Mouse (Mus musculus) hindbrain, embryonic 10.5 days (tissue): ENCODE measurements around the gene Ints13. TPM values are rescaled to one million over a fixed set of nuclear protein-coding genes. Genes with fewer than 3 reads are reported as not detected.
A peak's percentile ranks its signal among the peaks of the same experiment; 100 is the strongest.

Experiments
- DNase-seq: peaks from one replicate; pipeline ENCODE4 v3.0.0-alpha.2; 2017; ENCODE audit warnings: low spot score
- H3K27ac ChIP-seq: fragments of 300-500 bp; sonication (generic); 2 replicates; pipeline ENCODE4 v1.5.1; 2016; ENCODE audit warnings: mild to moderate bottlenecking, moderate library complexity
- H3K27me3 ChIP-seq: fragments of 300-500 bp; sonication (generic); 2 replicates; pipeline ENCODE4 v1.6.1; 2016; ENCODE audit warnings: mild to moderate bottlenecking; ENCODE audit not compliant: poor library complexity, insufficient read depth, severe bottlenecking
- H3K36me3 ChIP-seq: fragments of 300-500 bp; sonication (generic); 2 replicates; pipeline ENCODE4 v1.6.1; 2016; ENCODE audit warnings: mild to moderate bottlenecking, moderate library complexity
- H3K4me1 ChIP-seq: fragments of 300-500 bp; sonication (generic); replicated peaks from 2 replicates; pipeline ENCODE4 v1.6.1; 2016; ENCODE audit warnings: mild to moderate bottlenecking
- H3K4me3 ChIP-seq: fragments of 300-500 bp; sonication (generic); 2 replicates; pipeline ENCODE4 v1.5.1; 2016; ENCODE audit warnings: mild to moderate bottlenecking, moderate library complexity
- H3K9me3 ChIP-seq: fragments of 300-500 bp; sonication (generic); 2 replicates; pipeline ENCODE4 v1.6.1; 2016; ENCODE audit warnings: mild to moderate bottlenecking, moderate library complexity
- WGBS: fragments of 180-500 bp; shearing (Covaris S2); methylation state at CpG from one replicate; pipeline ENCODE4 v1.1.7; 2016; 5-methylcytosine and 5-hydroxymethylcytosine counted together
- polyA plus RNA-seq: library from polyadenylated mRNA; unstranded; fragments of >200 nt; fragmentation: Nextera tagmentation; extraction: Ambion mirVana; gene quantifications from 2 replicates; pipeline ENCODE4 v1.2.1, GENCODE M21; 2016

Gene Ints13
- 71.8 and 86.4 TPM in 2 replicates for polyA plus RNA-seq

- Histone ChIP-seq H3K4me1 (peaks cover 41% of the 10 kb centered on the region), H3K9me3 (no peaks in the 10 kb centered on the region), H3K4me3 (peak within 1 kb of the TSS; percentile 95), H3K36me3 (0 out of 2 replicates have a peak, but pooled peaks cover 13% of the 10 kb centered on the region), H3K27ac (peak within 1 kb of the TSS; percentile 98), H3K27me3 (no peaks in the 10 kb centered on the region)
- DNase-seq: peak; percentile 96
- under 1% methylated on average over 77 of the region's 77 CpGs for WGBS
Observed at GRCm38 (mm10) chr6:146577310-146578109, at the start of gene Ints13. Gene Ints13, minus strand, starts transcription at chr6:146577835.

GRCm38 (mm10) chr6:146616670-146617069, 39.0 kb upstream of the Ints13 start:
- Histone ChIP-seq H3K27ac (no peak overlapping the region), H3K4me3 (no peak overlapping the region), H3K9me3 (no peaks in the 10 kb centered on the region), H3K36me3 (peaks cover 89% of the 10 kb centered on the region), H3K4me1 (no peaks in the 10 kb centered on the region), H3K27me3 (no peaks in the 10 kb centered on the region)
- 87% methylated on average over 2 of the region's 2 CpGs for WGBS
- no peak for DNase-seq

GRCm38 (mm10) chr6:146615891-146616290, 38.3 kb upstream of the Ints13 start:
- Histone ChIP-seq H3K4me1 (no peaks in the 10 kb centered on the region), H3K27me3 (no peaks in the 10 kb centered on the region), H3K27ac (no peak overlapping the region), H3K36me3 (peaks cover 86% of the 10 kb centered on the region), H3K4me3 (no peak overlapping the region), H3K9me3 (no peaks in the 10 kb centered on the region)
- WGBS: 95% methylated on average over 8 of the region's 8 CpGs
- DNase-seq: no peak

- Histone ChIP-seq H3K27ac (no peak overlapping the region), H3K36me3 (peaks cover 91% of the 10 kb centered on the region), H3K9me3 (no peaks in the 10 kb centered on the region), H3K27me3 (no peaks in the 10 kb centered on the region), H3K4me1 (no peaks in the 10 kb centered on the region), H3K4me3 (no peak overlapping the region)
- no peak for DNase-seq
- WGBS: 94% methylated on average over 5 of the region's 5 CpGs
Observed at GRCm38 (mm10) chr6:146614541-146614940, 36.9 kb upstream of the Ints13 start.

GRCm38 (mm10) chr6:146613907-146614306, 36.3 kb upstream of the Ints13 start:
- 92% methylated on average over 5 of the region's 5 CpGs for WGBS
- H3K27me3 ChIP-seq: no peaks in the 10 kb centered on the region
- no peaks in the 10 kb centered on the region for H3K9me3 ChIP-seq
- peaks cover 93% of the 10 kb centered on the region for H3K36me3 ChIP-seq
- DNase-seq: no peak
- H3K27ac ChIP-seq: no peak overlapping the region
- H3K4me3 ChIP-seq: no peak overlapping the region
- H3K4me1 ChIP-seq: no peaks in the 10 kb centered on the region

GRCm38 (mm10) chr6:146612736-146613135, 35.1 kb upstream of the Ints13 start:
- no peaks in the 10 kb centered on the region for H3K4me1 ChIP-seq
- no peaks in the 10 kb centered on the region for H3K27me3 ChIP-seq
- WGBS: 87% methylated on average over 5 of the region's 5 CpGs
- H3K4me3 ChIP-seq: no peak overlapping the region
- H3K9me3 ChIP-seq: no peaks in the 10 kb centered on the region
- no peak for DNase-seq
- H3K27ac ChIP-seq: no peak overlapping the region
- H3K36me3 ChIP-seq: peaks cover 93% of the 10 kb centered on the region

GRCm38 (mm10) chr6:146611897-146612296, 34.3 kb upstream of the Ints13 start:
- Histone ChIP-seq H3K27me3 (no peaks in the 10 kb centered on the region), H3K4me1 (no peaks in the 10 kb centered on the region), H3K4me3 (no peak overlapping the region), H3K36me3 (peaks cover 93% of the 10 kb centered on the region), H3K27ac (no peak overlapping the region), H3K9me3 (no peaks in the 10 kb centered on the region)
- DNase-seq: no peak
- 90% methylated on average over 7 of the region's 7 CpGs for WGBS

GRCm38 (mm10) chr6:146611385-146611784, 33.8 kb upstream of the Ints13 start:
- 91% methylated on average over 6 of the region's 6 CpGs for WGBS

GRCm38 (mm10) chr6:146603651-146604050, 26.0 kb upstream of the Ints13 start:
- no peaks in the 10 kb centered on the region for H3K4me1 ChIP-seq
- H3K4me3 ChIP-seq: no peak overlapping the region
- no peaks in the 10 kb centered on the region for H3K9me3 ChIP-seq
- no peaks in the 10 kb centered on the region for H3K27me3 ChIP-seq
- no peak overlapping the region for H3K27ac ChIP-seq
- peaks cover 98% of the 10 kb centered on the region for H3K36me3 ChIP-seq
- no peak for DNase-seq
- 89% methylated on average over 10 of the region's 10 CpGs for whole genome bisulfite sequencing

More at GRCm38 (mm10) chr6:146611385-146611784, 33.8 kb upstream of the Ints13 start:
- H3K4me3 ChIP-seq: no peak overlapping the region
- peaks cover 93% of the 10 kb centered on the region for H3K36me3 ChIP-seq
- no peaks in the 10 kb centered on the region for H3K4me1 ChIP-seq
- no peaks in the 10 kb centered on the region for H3K9me3 ChIP-seq
- no peak for DNase-seq
- no peak overlapping the region for H3K27ac ChIP-seq
- H3K27me3 ChIP-seq: no peaks in the 10 kb centered on the region

GRCm38 (mm10) chr6:146602601-146603000, 25.0 kb upstream of the Ints13 start:
- Histone ChIP-seq H3K27ac (no peak overlapping the region), H3K4me3 (no peak overlapping the region), H3K9me3 (no peaks in the 10 kb centered on the region), H3K4me1 (no peaks in the 10 kb centered on the region), H3K27me3 (no peaks in the 10 kb centered on the region), H3K36me3 (peaks cover 98% of the 10 kb centered on the region)
- DNase-seq: no peak
- WGBS: 91% methylated on average over 4 of the region's 4 CpGs

GRCm38 (mm10) chr6:146585134-146585533, 7.5 kb upstream of the Ints13 start:
- H3K36me3 ChIP-seq: peaks cover 53% of the 10 kb centered on the region
- H3K27ac ChIP-seq: no peak overlapping the region
- WGBS: 94% methylated on average over 5 of the region's 5 CpGs

GRCm38 (mm10) chr6:146583366-146584046, 5.9 kb upstream of the Ints13 start:
- Histone ChIP-seq H3K36me3 (peaks cover 36% of the 10 kb centered on the region), H3K9me3 (no peaks in the 10 kb centered on the region), H3K4me3 (no peak overlapping the region), H3K4me1 (peaks cover 17% of the 10 kb centered on the region), H3K27ac (no peak overlapping the region), H3K27me3 (no peaks in the 10 kb centered on the region)
- WGBS: 90% methylated on average over 2 of the region's 2 CpGs
- no peak for DNase-seq

More at GRCm38 (mm10) chr6:146585134-146585533, 7.5 kb upstream of the Ints13 start:
- 0 out of 2 replicates have a peak, but pooled peaks cover 2% of the 10 kb centered on the region for H3K4me1 ChIP-seq
- H3K9me3 ChIP-seq: no peaks in the 10 kb centered on the region
- no peak overlapping the region for H3K4me3 ChIP-seq
- DNase-seq: no peak
- no peaks in the 10 kb centered on the region for H3K27me3 ChIP-seq

GRCm38 (mm10) chr6:146580381-146580926, 2.8 kb upstream of the Ints13 start:
- WGBS: 56% methylated on average over 2 of the region's 2 CpGs
- no peaks in the 10 kb centered on the region for H3K9me3 ChIP-seq
- no peak for DNase-seq

More at GRCm38 (mm10) chr6:146580381-146580926, 2.8 kb upstream of the Ints13 start:
- H3K36me3 ChIP-seq: peaks cover 7% of the 10 kb centered on the region
- no peaks in the 10 kb centered on the region for H3K27me3 ChIP-seq
- H3K4me3 ChIP-seq: no peak overlapping the region
- H3K4me1 ChIP-seq: peaks cover 33% of the 10 kb centered on the region
- H3K27ac ChIP-seq: no peak overlapping the region
